Mouse (Mus musculus) bone marrow, adult 2 months (tissue): ENCODE measurements at regions not wholly inside any gene's neighbourhood (a gene's known extent, or its start where the extent isn't known, plus 50 kb on each side); places are given as distances from the start of the nearest gene placed in this dataset.
A peak's percentile ranks its signal among the peaks of the same experiment; 100 is the strongest.

ENCODE experiments used
- H3K27ac ChIP-seq: fragments of 200-500 bp; 2 replicates; pipeline ENCODE4 v1.5.1; 2012; ENCODE audit warnings: low read depth, mild to moderate bottlenecking, control low read depth, inconsistent platforms, low read length; ENCODE audit not compliant: control insufficient read depth, poor library complexity, insufficient read depth
- H3K4me1 ChIP-seq: fragments of 200-500 bp; 2 replicates; pipeline ENCODE4 v1.6.1; 2011; ENCODE audit warnings: low read length; ENCODE audit not compliant: control insufficient read depth, insufficient read depth
- H3K4me3 ChIP-seq: fragments of 200-500 bp; replicated peaks from 2 replicates; pipeline ENCODE3; 2011; ENCODE audit warnings: mild to moderate bottlenecking, low read depth, low read length, control low read depth; ENCODE audit not compliant: control insufficient read depth
- CTCF ChIP-seq: fragments of 200-500 bp; IDR thresholded peaks from 2 replicates; pipeline ENCODE4 v1.5.1; 2011; ENCODE audit warnings: low read length, control low read depth; ENCODE audit not compliant: control insufficient read depth, insufficient read depth
- POLR2A ChIP-seq: fragments of 200-500 bp; IDR thresholded peaks from 2 replicates; pipeline ENCODE4 v1.6.1; 2011; ENCODE audit warnings: low read depth, mild to moderate bottlenecking, control low read depth, low read length, borderline replicate concordance; ENCODE audit not compliant: control insufficient read depth
- WGBS: fragments of 180-500 bp; shearing (Covaris S2); methylation state at CpG from one replicate; pipeline ENCODE4 v1.1.7; 2018; 5-methylcytosine and 5-hydroxymethylcytosine counted together

DNA sequence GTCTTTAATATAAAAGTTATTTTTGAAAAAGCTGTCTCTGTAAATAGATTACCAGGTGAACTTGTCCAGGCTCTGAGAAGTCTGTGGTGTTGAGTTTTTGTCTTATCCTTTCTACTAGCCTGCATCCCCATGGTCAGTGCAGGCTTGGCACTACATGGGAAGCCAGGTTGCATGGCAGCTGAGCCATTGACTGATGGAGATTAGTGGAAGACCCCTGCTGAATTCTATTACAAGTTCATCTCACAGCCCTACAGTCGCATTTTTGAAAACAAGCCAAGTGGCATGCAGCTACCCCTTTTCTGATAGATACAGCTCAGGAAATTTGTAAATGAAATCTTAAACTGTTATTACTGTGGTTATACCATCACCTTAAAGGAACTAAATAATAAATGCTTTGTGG is 101.2 kb upstream of the Fam184a start:
- WGBS: 71% methylated on average over 1 of the region's 1 CpGs
- H3K4me3 ChIP-seq: no peak overlapping the region
- no peak for TF ChIP-seq POLR2A
- no peak for TF ChIP-seq CTCF
- no peak overlapping the region for H3K27ac ChIP-seq
- H3K4me1 ChIP-seq: no peaks in the 10 kb centered on the region

DNA sequence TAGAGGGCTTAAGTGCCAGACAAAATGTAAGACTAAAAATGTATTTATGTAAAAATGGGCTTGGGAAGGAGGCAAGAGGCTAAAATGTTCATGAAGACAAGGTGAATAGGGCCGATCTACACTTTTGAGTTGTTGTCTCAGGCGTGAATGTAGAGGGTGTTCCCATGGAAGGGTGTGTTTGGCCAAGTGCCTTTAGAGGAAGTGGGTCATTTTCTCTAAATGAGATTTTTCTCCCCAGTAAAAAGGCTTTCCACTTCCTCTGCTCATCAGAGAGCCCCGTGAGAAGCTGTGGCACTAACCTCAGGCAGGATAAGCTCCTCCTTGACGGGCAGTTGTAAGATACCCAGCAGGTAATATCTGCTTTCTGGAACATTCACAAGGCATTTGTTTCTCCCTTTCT is 99.6 kb upstream of the Fam184a start:
- 19% methylated on average over 4 of the region's 4 CpGs for WGBS
- no peaks in the 10 kb centered on the region for H3K4me1 ChIP-seq
- H3K4me3 ChIP-seq: no peak overlapping the region
- H3K27ac ChIP-seq: no peak overlapping the region
- no peak for TF ChIP-seq POLR2A

DNA sequence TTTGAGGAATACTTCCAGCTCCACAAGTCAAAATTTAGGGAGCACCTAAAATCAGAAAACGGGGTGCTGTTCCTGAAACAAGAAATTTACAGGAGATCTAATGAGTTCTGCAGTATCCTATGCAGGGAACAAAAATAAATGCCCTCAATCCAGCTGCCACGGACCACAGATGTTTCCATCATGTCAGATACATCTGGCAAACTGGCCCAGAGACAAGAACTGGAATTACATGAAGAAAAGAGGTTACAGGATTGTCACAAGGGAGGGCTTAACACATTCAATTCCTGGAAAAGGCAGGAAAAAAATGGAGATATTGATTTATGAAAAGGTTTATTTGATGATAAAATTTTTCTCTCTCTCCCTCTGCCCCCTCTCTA is 62.3 kb upstream of the Fam184a start:
- Histone ChIP-seq H3K4me3 (no peak overlapping the region), H3K27ac (no peak overlapping the region), H3K4me1 (no peaks in the 10 kb centered on the region)
- TF ChIP-seq CTCF (no peak), POLR2A (no peak)
- 52% methylated on average over 2 of the region's 2 CpGs for WGBS

DNA sequence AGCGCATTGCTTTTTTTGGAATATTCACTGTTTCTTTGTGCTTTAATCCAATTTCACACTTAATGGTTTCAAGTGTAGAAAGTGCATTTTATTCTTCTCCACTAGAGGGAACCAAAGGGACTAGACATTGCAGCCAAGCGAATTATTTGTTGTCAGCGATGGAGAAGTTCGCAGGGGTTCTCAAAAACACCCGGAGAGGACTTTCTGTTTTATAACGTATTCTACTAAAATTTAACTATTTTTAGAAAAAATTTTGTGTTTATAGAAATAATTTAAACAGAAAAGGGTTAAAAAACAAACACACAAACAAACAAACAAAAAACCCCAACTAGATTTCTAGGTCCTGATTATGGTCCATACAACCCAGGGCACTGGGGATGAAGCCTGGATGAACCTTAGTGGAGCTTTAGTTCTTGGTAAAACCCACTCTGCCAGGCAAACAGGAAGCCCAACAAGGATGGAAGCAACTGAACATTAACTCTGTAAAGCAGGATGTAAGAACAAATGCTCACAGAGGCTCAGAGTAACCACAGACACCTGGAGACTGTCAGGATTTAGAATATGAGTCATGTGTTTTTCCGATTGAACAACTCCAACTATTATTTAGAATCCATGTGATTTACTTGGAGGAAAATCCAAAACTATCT is 61.8 kb upstream of the Fam184a start:
- no peak for TF ChIP-seq CTCF
- TF ChIP-seq POLR2A: no peak
- 9% methylated on average over 7 of the region's 7 CpGs for WGBS
- Histone ChIP-seq H3K4me3 (no peak overlapping the region), H3K27ac (no peak overlapping the region), H3K4me1 (no peaks in the 10 kb centered on the region)

- Histone ChIP-seq H3K4me1 (no peaks in the 10 kb centered on the region), H3K27ac (no peak overlapping the region), H3K4me3 (no peak overlapping the region)
- TF ChIP-seq POLR2A: no peak
- no peak for TF ChIP-seq CTCF
- 68% methylated on average over 14 of the region's 14 CpGs for WGBS
Observed at GRCm38 (mm10) chr10:53811904-53812596, 61.1 kb upstream of the Fam184a start.

DNA sequence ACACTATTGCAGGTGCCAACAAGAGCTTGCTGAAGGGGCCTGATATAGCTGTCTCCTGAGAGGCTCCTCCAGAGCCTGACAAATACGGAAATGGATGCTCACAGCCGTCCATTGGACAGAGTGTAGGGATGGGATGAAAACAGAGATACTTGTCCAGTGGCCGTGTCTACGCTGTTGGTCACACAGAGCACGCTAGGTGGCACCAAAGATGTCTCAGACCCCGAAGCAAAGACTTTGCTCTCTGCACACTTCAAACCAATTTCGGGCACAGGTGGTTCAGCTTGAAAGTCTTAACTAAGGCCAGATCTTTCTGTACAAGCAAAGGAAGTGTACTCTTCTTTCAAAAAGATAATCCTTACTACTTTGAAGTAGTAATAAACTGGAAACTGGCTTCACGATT is 55.8 kb upstream of the Fam184a start:
- Histone ChIP-seq H3K4me1 (no peaks in the 10 kb centered on the region), H3K4me3 (no peak overlapping the region), H3K27ac (no peak overlapping the region)
- peak; percentile 19; the same call in 1 of the 2 replicates for TF ChIP-seq CTCF
- no peak for TF ChIP-seq POLR2A
- WGBS: 40% methylated on average over 8 of the region's 8 CpGs

DNA sequence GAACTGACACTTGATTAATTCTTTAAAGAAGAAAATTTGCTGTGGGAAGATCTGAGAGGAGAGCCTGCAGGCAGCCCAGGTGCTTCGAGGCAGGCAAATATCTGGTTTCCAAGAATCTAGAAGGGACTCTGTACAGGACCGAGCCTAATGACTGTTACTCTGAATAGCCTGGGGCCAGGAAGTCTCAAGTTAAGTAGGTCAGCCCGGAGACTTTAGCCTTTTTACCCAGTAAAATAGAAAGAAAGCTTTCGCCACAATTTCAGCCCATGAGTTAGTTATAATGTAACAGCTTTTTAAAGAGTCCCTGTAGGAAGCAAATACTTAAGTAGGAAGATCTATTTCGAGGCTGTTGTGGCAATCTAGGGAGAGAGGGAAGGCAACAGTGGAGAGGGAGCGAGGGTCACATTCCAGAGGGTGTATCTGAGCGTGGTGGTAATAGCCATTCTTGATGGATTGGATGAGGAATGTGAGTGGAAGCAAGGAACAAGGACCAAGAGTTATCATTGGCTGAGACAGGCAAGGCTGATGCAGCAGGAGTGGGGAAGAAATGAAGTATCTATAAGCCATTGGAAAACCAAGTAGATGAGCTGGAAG is 50.2 kb upstream of the Fam184a start:
- no peaks in the 10 kb centered on the region for H3K4me1 ChIP-seq
- WGBS: 62% methylated on average over 7 of the region's 7 CpGs
- TF ChIP-seq POLR2A (no peak), CTCF (no peak)
- no peak overlapping the region for H3K4me3 ChIP-seq
- H3K27ac ChIP-seq: no peak overlapping the region
